Mouse (Mus musculus) thymus, adult 2 months (tissue): Measurements from ENCODE around the gene Theg. TPM values are rescaled to one million over a fixed set of nuclear protein-coding genes. Genes with fewer than 3 reads are reported as not detected.

Experiments
- DNase-seq: peaks from one replicate; pipeline ENCODE4 v3.0.0; 2021
- H3K27ac ChIP-seq: fragments of 200-500 bp; 2 replicates; pipeline ENCODE4 v1.5.1; 2012; ENCODE audit warnings: low read length, control low read depth; ENCODE audit not compliant: control insufficient read depth, insufficient read depth
- H3K27me3 ChIP-seq: fragments of 200-500 bp; 2 replicates; pipeline ENCODE4 v1.6.1; 2012; ENCODE audit warnings: mild to moderate bottlenecking, low read length, moderate library complexity, mixed read lengths; ENCODE audit not compliant: control insufficient read depth, insufficient read depth
- H3K36me3 ChIP-seq: fragments of 200-500 bp; 2 replicates; pipeline ENCODE4 v1.6.1; 2012; ENCODE audit warnings: mild to moderate bottlenecking, low read length, moderate library complexity; ENCODE audit not compliant: control insufficient read depth, insufficient read depth
- H3K4me1 ChIP-seq: fragments of 200-500 bp; replicated peaks from 2 replicates; pipeline ENCODE4 v1.6.1; 2012; ENCODE audit warnings: low read length; ENCODE audit not compliant: control insufficient read depth, insufficient read depth
- H3K4me3 ChIP-seq: fragments of 200-500 bp; 2 replicates; pipeline ENCODE4 v1.5.1; 2012; ENCODE audit warnings: mild to moderate bottlenecking, low read length, control low read depth, moderate library complexity; ENCODE audit not compliant: control insufficient read depth, insufficient read depth
- CTCF ChIP-seq: fragments of 200-500 bp; IDR thresholded peaks from 2 replicates; pipeline ENCODE4 v1.5.1; 2012; ENCODE audit warnings: mild to moderate bottlenecking, control low read depth, low read length, moderate library complexity, borderline replicate concordance; ENCODE audit not compliant: control insufficient read depth, poor library complexity, insufficient read depth; ENCODE audit errors: extremely low read depth
- POLR2A ChIP-seq: fragments of 200-500 bp; IDR thresholded peaks from 2 replicates; pipeline ENCODE4 v1.6.1; 2012; ENCODE audit warnings: mild to moderate bottlenecking, low read length, control low read depth, moderate library complexity; ENCODE audit not compliant: control insufficient read depth, poor library complexity, insufficient read depth; ENCODE audit errors: extremely low read depth
- WGBS: fragments of 180-500 bp; shearing (Covaris S2); methylation state at CpG from one replicate; pipeline ENCODE4 v1.1.7; 2018; 5-methylcytosine and 5-hydroxymethylcytosine counted together
- polyA plus RNA-seq: library from polyadenylated mRNA; depleted of rRNA; stranded (reverse); fragments of >200 nt; gene quantifications from 2 replicates; pipeline ENCODE4 v1.2.3, GENCODE M21; 2012; rRNA removed

Theg gene
- polyA plus RNA-seq = not detected in 2 replicates

- H3K36me3 ChIP-seq = no peaks in the 10 kb centered on the region
- H3K27me3 ChIP-seq = no peaks in the 10 kb centered on the region
- no peak for DNase-seq
- no peak for TF ChIP-seq CTCF
- TF ChIP-seq POLR2A = no peak
- H3K4me1 ChIP-seq = no peaks in the 10 kb centered on the region
- H3K4me3 ChIP-seq = no peak within 1 kb of the TSS
- no peak within 1 kb of the TSS for H3K27ac ChIP-seq
- WGBS = 57% methylated on average over 5 of the region's 5 CpGs
Measured at GRCm38 (mm10) chr10:79587061-79587751, at the start of gene Theg. Theg (minus strand) TSS chr10:79587331.

GRCm38 (mm10) chr10:79636287-79636686 is 49.2 kb upstream of the Theg start:
- Histone ChIP-seq H3K36me3 (no peaks in the 10 kb centered on the region), H3K4me1 (no peaks in the 10 kb centered on the region), H3K27me3 (no peaks in the 10 kb centered on the region; the same call in 1 of the 2 replicates), H3K27ac (no peak overlapping the region), H3K4me3 (no peak overlapping the region)
- 90% methylated on average over 8 of the region's 8 CpGs for WGBS
- TF ChIP-seq CTCF (no peak), POLR2A (no peak)
- no peak for DNase-seq

GRCm38 (mm10) chr10:79633006-79633777 is 46.1 kb upstream of the Theg start:
- DNase-seq = no peak
- H3K27me3 ChIP-seq = no peaks in the 10 kb centered on the region; the same call in 1 of the 2 replicates
- no peaks in the 10 kb centered on the region for H3K4me1 ChIP-seq
- no peaks in the 10 kb centered on the region for H3K36me3 ChIP-seq
- TF ChIP-seq POLR2A (no peak), CTCF (no peak)
- H3K27ac ChIP-seq = no peak overlapping the region
- H3K4me3 ChIP-seq = no peak overlapping the region
- 72% methylated on average over 17 of the region's 17 CpGs for WGBS

- no peaks in the 10 kb centered on the region; the same call in 1 of the 2 replicates for H3K27me3 ChIP-seq
- no peaks in the 10 kb centered on the region for H3K36me3 ChIP-seq
- no peaks in the 10 kb centered on the region for H3K4me1 ChIP-seq
- WGBS = 83% methylated on average over 4 of the region's 4 CpGs
- no peak overlapping the region for H3K27ac ChIP-seq
- DNase-seq = no peak
- H3K4me3 ChIP-seq = no peak overlapping the region
- no peak for TF ChIP-seq CTCF
- no peak for TF ChIP-seq POLR2A
Measured at GRCm38 (mm10) chr10:79631432-79631831, 44.3 kb upstream of the Theg start.

GRCm38 (mm10) chr10:79628377-79628776 is 41.2 kb upstream of the Theg start:
- H3K27me3 ChIP-seq = no peaks in the 10 kb centered on the region
- 85% methylated on average over 5 of the region's 5 CpGs for WGBS

GRCm38 (mm10) chr10:79626156-79626555 is 39.0 kb upstream of the Theg start:
- no peak overlapping the region for H3K27ac ChIP-seq
- no peak for TF ChIP-seq POLR2A
- no peak for TF ChIP-seq CTCF
- no peaks in the 10 kb centered on the region for H3K27me3 ChIP-seq
- H3K4me1 ChIP-seq = no peaks in the 10 kb centered on the region
- 93% methylated on average over 10 of the region's 10 CpGs for WGBS
- H3K36me3 ChIP-seq = no peaks in the 10 kb centered on the region
- no peak overlapping the region for H3K4me3 ChIP-seq
- no peak for DNase-seq

More at GRCm38 (mm10) chr10:79628377-79628776, 41.2 kb upstream of the Theg start:
- no peak for TF ChIP-seq CTCF
- H3K4me1 ChIP-seq = no peaks in the 10 kb centered on the region
- no peak for DNase-seq
- H3K27ac ChIP-seq = no peak overlapping the region
- H3K4me3 ChIP-seq = no peak overlapping the region
- H3K36me3 ChIP-seq = no peaks in the 10 kb centered on the region

GRCm38 (mm10) chr10:79625398-79625797 is 38.3 kb upstream of the Theg start:
- WGBS = 83% methylated on average over 9 of the region's 9 CpGs
- Histone ChIP-seq H3K4me3 (no peak overlapping the region), H3K27ac (no peak overlapping the region), H3K27me3 (no peaks in the 10 kb centered on the region), H3K4me1 (no peaks in the 10 kb centered on the region), H3K36me3 (no peaks in the 10 kb centered on the region)
- no peak for DNase-seq
- TF ChIP-seq CTCF (no peak), POLR2A (no peak)
